Mouse (Mus musculus): ENCODE measurements around the gene Klhdc3. TPM values are rescaled to one million over a fixed set of nuclear protein-coding genes. Genes with fewer than 3 reads are reported as not detected.

The Klhdc3 gene
- polyA plus RNA-seq, 1 experiment from 2014 or later = 152 TPM

DNA sequence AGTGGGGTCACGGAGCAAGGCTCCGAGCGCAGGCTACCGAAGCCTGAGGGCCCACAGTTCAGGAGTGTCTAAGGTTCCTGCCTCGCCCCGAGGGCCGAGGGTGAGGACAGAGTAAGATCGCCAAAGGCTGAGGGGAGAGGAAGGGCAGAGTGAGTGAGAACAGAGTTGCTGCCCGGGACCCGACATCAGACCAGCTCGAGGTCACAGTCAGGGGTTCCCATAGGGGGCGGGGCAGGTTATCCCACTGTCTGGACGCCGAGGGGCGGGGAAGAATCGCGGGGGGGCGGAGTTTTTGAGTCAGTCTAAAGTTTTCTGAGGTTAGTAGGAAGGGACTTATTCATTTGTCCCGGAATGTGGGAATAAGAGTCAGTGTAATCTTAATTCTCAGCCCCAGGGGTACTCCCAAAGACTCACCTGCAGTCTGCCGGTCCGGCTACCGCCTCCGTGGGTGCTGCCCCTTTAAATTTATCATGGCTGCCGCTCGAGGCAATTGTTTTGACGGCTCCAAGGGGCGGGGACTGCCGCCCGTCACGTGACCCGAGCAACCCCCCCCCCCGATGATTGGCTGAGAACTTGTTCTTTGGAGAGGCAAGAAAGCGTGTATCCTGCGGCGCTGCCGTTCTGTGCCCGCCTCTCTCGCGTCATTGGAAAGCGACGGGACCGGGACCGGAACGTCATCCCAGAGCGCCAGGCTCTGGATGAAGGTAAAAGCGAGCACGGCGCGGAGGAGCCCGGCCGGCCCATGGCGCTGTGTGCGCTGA lies 35.0 kb downstream of the Klhdc3 start, which contains the start of the genes Klc4 and Mrpl2:
TSS of gene Klc4 (minus strand) at position 462 of the 761 bp plus-strand sequence.
TSS of gene Mrpl2 (plus strand) at position 669 of the 761 bp plus-strand sequence.
- peak within 1 kb of the TSS; percentile 89 for H3K4me3 ChIP-seq
- H3K27ac ChIP-seq = peak within 1 kb of the TSS; percentile 93
- no peaks in the 10 kb centered on the region for H3K27me3 ChIP-seq (ENCODE audit: insufficient read depth, poor library complexity, severe bottlenecking)
- peaks cover 31% of the 10 kb centered on the region for H3K36me3 ChIP-seq
- peaks cover 36% of the 10 kb centered on the region for H3K4me1 ChIP-seq
- under 1% methylated on average over 53 of the region's 53 CpGs for WGBS
- peak; percentile 99 for DNase-seq (ENCODE audit: low spot score)
- no peaks in the 10 kb centered on the region for H3K9me3 ChIP-seq

DNA sequence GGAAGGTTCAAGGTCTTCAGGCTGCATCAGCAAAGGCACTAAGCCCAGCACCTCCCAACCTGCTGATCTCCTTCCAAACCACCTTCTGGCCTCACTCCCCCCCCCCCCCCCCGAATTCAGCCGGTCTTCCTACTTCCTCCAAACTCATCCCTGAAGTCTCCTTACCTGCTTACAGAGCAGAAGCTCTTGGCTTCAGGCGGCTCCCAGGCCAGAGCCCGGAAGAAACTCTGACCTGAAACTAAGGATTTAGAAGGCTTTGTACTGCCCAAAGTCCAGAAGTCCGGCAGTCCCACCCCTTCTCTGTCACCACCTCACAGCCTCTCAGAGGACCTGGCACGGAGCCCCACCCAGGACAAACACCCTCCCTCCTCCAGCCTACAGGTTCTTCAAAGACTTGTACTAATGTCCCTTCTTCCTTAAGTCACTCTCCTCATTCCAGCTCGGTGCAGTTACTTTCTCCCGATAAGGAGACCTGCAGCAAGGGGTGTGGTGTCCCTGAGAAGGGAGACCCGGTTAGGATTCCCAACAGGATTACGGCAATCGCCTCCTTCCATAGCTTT lies 35.7 kb downstream of the Klhdc3 start:
- Histone ChIP-seq H3K4me3 (peak overlapping the region; percentile 89), H3K27ac (peak overlapping the region; percentile 93), H3K4me1 (peaks cover 30% of the 10 kb centered on the region), H3K36me3 (peaks cover 38% of the 10 kb centered on the region), H3K27me3 (ENCODE audit: insufficient read depth, poor library complexity, severe bottlenecking) (no peaks in the 10 kb centered on the region), H3K9me3 (no peaks in the 10 kb centered on the region)
- no peak for DNase-seq (ENCODE audit: low spot score)
- WGBS = 9% methylated on average over 11 of the region's 11 CpGs

DNA sequence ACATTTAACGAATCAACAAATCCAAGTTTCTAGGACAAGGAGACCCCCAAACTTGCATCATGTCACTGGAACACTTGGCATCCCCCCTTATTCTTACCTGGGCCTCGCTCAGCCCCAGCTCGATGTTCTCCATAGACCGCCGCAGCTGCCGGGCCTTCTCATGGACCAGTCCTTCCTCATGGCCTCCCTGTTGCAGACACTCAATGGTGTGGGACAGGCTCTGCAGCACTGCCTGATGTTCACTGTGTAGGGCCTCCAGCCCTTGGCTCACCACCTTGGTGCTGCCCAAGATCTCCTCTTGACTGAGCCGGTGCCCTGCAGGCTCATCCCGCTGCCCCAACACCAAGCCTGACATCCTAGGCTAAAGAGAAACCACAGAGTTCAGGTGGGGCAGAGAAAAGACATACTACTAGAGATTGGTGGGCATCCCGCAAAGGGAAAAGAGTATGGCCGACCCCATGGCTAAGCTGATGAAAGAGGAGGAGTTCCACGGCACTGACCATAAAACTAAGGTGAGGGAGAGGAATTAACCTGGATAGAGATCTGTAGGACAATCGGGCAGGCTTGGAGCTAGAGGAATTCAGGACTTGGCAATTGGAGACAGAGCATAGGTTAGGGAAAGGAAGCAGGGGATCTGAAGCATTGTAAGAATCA lies 36.4 kb downstream of the Klhdc3 start:
- H3K4me3 ChIP-seq = peak overlapping the region; percentile 89
- DNase-seq (ENCODE audit: low spot score) = no peak
- H3K27me3 ChIP-seq (ENCODE audit: insufficient read depth, poor library complexity, severe bottlenecking) = no peaks in the 10 kb centered on the region
- peaks cover 43% of the 10 kb centered on the region for H3K36me3 ChIP-seq
- peak overlapping the region; percentile 93; the same call in 1 of the 2 replicates for H3K27ac ChIP-seq
- 84% methylated on average over 12 of the region's 12 CpGs for WGBS
- H3K4me1 ChIP-seq = peaks cover 22% of the 10 kb centered on the region
- H3K9me3 ChIP-seq = no peaks in the 10 kb centered on the region

DNA sequence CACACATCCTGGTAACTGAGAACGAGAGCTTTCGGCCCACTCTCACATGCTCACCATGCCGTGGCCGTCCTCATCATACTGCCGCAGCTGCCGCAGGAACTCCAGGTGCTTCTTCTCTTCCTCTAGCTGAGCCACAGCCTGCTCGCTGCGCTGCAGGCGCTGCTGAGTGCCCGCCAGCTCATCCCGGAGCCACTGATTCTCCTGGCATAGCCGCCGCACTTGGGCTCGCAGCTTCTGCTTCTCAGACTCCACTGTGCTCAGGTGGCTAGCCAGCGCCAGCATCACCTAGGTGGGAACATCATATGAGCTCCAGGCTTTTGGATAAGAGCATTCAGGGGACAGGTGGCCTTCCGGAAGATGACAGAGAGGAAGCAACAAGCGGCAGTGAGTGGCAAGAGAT lies 38.7 kb downstream of the Klhdc3 start:
- Histone ChIP-seq H3K27ac (no peak overlapping the region), H3K4me3 (no peak overlapping the region), H3K36me3 (peaks cover 36% of the 10 kb centered on the region), H3K9me3 (no peaks in the 10 kb centered on the region), H3K4me1 (peaks cover 19% of the 10 kb centered on the region), H3K27me3 (ENCODE audit: insufficient read depth, poor library complexity, severe bottlenecking) (no peaks in the 10 kb centered on the region)
- no peak for DNase-seq (ENCODE audit: low spot score)
- WGBS = 87% methylated on average over 17 of the region's 17 CpGs

DNA sequence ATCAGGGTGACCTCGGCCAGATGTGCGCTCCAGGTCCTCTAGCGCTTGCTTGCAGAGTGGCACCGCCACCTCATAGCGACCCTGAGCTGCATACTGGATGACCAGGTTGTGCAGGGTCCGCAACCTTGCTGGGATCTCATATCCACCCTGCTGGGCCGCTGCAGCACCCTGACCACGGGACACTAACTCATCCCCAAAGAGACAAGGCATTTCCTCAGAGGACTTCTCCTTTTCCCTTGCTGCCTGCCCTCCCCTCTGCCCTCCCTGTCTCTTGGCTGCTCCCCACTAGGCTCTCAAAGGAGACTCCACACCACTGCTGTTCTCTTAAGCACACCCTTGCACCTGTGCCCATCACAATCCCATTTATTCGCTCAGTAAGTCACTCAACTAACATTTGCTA lies 40.8 kb downstream of the Klhdc3 start:
- DNase-seq (ENCODE audit: low spot score) = no peak
- H3K4me1 ChIP-seq = peaks cover 29% of the 10 kb centered on the region
- H3K36me3 ChIP-seq = peaks cover 50% of the 10 kb centered on the region
- H3K9me3 ChIP-seq = no peaks in the 10 kb centered on the region
- 80% methylated on average over 9 of the region's 9 CpGs for WGBS
- no peak overlapping the region for H3K4me3 ChIP-seq
- H3K27me3 ChIP-seq (ENCODE audit: insufficient read depth, poor library complexity, severe bottlenecking) = no peaks in the 10 kb centered on the region
- no peak overlapping the region for H3K27ac ChIP-seq

DNA sequence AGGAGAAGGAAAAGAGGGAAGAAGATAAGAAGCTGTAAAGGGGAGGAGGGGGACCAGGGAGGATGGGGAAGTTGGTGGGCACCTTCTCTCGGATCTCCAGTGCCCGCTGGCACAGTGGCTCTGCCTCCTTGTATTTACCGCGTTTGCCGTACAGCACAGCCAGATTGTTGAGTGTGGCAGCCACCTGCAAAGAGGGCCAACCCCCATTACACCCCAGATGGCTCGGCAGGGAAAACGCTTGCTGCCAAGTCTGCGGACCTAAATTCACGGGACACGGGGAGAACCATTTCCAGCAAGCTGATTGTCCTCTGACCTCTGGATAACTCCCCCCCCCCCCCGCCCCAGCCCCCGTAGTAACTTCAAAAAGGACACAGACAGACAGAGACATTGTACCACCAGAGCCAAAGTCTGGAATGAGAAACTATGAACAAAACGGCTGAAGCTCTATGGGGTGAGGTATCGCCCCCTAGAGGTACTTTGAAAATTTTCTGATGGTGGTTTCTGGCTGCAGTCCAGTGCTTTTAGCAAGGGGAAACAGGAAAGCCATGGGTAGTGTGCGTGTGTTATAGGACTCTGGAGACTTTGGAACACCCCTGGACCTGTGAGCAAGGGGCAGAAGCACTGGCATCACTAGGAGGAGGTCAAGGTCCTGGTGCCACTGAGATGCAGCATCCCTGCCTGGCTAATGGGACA lies 43.7 kb downstream of the Klhdc3 start:
- no peak for DNase-seq (ENCODE audit: low spot score)
- Histone ChIP-seq H3K4me3 (peak overlapping the region; percentile 38), H3K4me1 (peaks cover 21% of the 10 kb centered on the region), H3K27me3 (ENCODE audit: insufficient read depth, poor library complexity, severe bottlenecking) (no peaks in the 10 kb centered on the region), H3K36me3 (peaks cover 62% of the 10 kb centered on the region), H3K9me3 (no peaks in the 10 kb centered on the region), H3K27ac (peak overlapping the region; percentile 44; the same call in 1 of the 2 replicates)
- 34% methylated on average over 15 of the region's 15 CpGs for WGBS

DNA sequence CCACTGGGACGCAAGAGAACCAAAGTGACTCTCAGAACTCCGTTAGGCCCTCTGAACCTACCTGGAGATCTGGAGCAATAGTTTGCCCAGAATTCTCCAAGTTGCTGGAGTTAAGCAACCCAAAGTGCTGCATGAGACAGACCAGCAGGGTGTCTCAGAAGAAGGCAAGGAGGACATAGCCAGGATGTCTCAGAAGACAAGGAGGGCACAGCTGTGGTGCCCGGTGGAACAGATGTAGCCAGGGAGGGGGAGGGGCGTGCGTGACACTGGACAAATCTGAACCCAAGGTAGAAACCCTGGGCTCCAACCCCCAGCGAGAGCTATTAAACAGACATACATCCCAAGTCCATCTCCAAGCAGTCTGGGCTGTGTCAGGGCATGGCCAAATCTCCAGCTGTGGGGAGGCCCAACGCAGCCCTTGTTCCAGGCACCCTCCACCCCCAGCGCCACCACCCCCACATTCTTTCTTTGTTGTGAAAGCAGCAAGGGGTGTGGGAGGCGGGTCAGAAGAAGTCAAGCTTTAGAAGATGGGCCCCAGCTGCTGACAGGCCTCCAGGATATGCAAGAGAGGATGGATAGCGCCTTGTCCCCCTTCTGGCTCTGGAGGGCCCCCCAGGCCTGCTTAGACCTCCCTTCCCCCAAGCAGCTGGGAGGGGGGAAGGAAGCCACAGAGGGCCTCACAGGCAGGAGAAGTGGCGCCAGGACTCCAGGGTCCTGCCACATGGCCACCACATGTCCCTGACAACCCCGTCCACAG lies 50.9 kb downstream of the Klhdc3 start:
- Histone ChIP-seq H3K4me1 (peaks cover 56% of the 10 kb centered on the region), H3K36me3 (peaks cover 21% of the 10 kb centered on the region; the same call in 1 of the 2 replicates), H3K27me3 (ENCODE audit: insufficient read depth, poor library complexity, severe bottlenecking) (no peaks in the 10 kb centered on the region), H3K27ac (peak overlapping the region; percentile 96), H3K9me3 (no peaks in the 10 kb centered on the region), H3K4me3 (peak overlapping the region; percentile 97)
- DNase-seq (ENCODE audit: low spot score) = peak; percentile 89
- 6% methylated on average over 12 of the region's 12 CpGs for WGBS

DNA sequence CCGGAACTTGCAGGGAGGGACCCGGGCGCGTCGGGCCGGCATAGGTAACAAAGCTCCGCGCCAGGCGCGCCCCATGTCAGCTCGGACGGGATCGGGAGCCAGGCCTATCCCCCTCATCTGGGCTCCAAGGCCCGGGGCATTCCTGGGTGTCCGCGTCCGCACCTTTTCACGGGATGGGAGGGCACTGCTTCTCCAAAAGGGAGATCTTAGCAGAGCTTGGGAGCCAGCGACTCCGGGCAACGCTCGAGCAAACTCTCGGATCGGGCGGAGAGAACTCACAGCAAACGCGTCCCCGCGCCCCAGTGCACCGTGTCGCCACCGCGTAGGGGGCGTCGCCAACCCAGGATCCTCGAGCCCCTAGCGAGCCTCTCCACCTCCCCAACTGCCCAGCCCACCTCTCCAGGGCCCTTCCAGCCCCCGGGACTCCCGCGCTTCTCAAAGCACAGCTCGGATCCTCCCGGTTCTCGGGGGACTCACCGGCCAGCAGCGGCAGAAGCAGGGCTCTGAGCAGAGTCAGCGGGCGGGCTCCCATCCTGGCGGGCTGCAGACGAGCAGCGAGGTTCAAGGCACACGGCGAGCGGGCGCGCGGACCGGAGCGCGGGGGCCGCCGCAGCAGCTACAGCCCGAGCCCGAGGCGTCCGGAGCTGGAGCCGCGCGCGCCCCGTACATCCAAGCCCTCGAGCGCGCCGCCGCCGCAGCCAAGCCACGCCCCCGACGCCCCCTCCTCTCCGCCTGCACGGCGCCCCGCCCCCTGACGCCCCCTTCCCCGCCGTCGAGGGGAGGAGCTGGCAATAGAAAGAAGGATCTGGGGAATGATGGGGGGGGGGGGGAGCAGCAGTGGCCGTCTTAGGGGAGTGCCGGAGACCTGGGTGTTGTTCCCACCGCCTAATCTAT lies 51.7 kb downstream of the Klhdc3 start, which contains the start of gene Ptk7:
TSS of gene Ptk7 (minus strand) at position 714 of the 894 bp plus-strand sequence.
- peak; percentile 93 for DNase-seq (ENCODE audit: low spot score)
- H3K4me3 ChIP-seq = peak within 1 kb of the TSS; percentile 97
- no peaks in the 10 kb centered on the region for H3K27me3 ChIP-seq (ENCODE audit: insufficient read depth, poor library complexity, severe bottlenecking)
- peaks cover 65% of the 10 kb centered on the region for H3K4me1 ChIP-seq
- under 1% methylated on average over 79 of the region's 90 CpGs for WGBS
- peaks cover 20% of the 10 kb centered on the region; the same call in 1 of the 2 replicates for H3K36me3 ChIP-seq
- peak within 1 kb of the TSS; percentile 96 for H3K27ac ChIP-seq
- no peaks in the 10 kb centered on the region for H3K9me3 ChIP-seq

DNA sequence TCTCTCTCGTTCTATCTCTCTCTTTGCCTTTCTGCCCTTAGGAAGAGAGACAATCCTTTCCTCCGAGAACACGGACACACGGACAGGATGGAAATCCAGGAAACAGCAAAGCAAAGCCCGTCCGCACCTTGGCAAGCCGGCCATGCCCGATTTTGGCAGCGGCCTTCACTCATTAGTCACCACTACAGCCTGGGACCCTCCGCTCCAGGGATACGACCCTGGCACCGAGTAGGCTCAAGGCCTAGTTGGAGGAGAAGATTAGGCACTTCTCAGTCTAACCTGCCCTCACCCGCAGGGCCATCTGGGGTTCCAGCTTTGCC lies 52.3 kb downstream of the Klhdc3 start:
- Histone ChIP-seq H3K4me1 (peaks cover 71% of the 10 kb centered on the region), H3K4me3 (peak overlapping the region; percentile 97), H3K27me3 (ENCODE audit: insufficient read depth, poor library complexity, severe bottlenecking) (no peaks in the 10 kb centered on the region), H3K36me3 (peaks cover 19% of the 10 kb centered on the region; the same call in 1 of the 2 replicates), H3K9me3 (no peaks in the 10 kb centered on the region), H3K27ac (peak overlapping the region; percentile 96)
- WGBS = under 1% methylated on average over 13 of the region's 13 CpGs
- DNase-seq (ENCODE audit: low spot score) = no peak

DNA sequence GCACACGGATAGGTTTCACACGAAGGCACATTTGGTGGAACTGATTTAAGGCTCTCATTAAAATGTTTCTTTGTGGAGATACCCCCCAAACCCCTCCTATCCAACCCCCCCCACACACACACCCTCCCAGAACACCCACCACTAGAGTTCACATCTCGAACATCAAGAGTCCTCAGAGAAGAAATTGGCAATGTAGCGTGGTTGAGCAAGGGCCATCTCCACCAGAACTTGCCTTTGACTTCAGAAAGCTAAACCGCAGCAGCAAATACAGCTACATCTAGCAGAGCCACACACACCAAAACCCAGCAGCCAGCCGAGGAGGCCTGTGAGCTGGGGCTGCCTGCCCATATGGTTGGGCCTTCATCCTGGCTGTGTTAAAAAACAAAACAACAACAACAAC lies 53.3 kb downstream of the Klhdc3 start:
- Histone ChIP-seq H3K4me3 (peak overlapping the region; percentile 97), H3K4me1 (peaks cover 81% of the 10 kb centered on the region), H3K36me3 (peaks cover 9% of the 10 kb centered on the region; the same call in 1 of the 2 replicates), H3K27ac (peak overlapping the region; percentile 96), H3K27me3 (ENCODE audit: insufficient read depth, poor library complexity, severe bottlenecking) (no peaks in the 10 kb centered on the region), H3K9me3 (no peaks in the 10 kb centered on the region)
- WGBS = 54% methylated on average over 6 of the region's 6 CpGs
- no peak for DNase-seq (ENCODE audit: low spot score)

DNA sequence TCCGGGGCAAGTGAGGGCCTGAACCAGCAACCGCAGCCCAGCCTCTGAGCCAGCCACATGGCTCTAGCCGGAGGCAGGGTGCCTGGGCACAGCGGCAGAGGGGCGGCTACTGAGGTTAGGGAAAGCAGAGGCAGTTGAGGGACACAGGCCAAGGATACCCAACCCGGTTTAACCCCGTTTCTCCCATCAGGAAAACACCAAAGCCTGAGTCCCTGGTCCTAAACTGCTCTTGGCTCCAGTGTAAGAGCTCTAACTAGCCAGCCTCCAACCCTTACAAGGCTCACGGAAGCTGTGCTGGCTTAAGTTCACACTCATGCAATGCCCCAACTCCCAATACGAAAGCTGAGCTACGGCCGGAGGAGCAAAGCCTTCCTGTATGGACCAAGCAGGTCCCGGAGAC lies 56.1 kb downstream of the Klhdc3 start:
- no peaks in the 10 kb centered on the region for H3K27me3 ChIP-seq (ENCODE audit: insufficient read depth, poor library complexity, severe bottlenecking)

More for the DNA sequence above, 56.1 kb downstream of the Klhdc3 start:
- Histone ChIP-seq H3K4me3 (peak overlapping the region; percentile 44), H3K9me3 (no peaks in the 10 kb centered on the region), H3K36me3 (no peaks in the 10 kb centered on the region), H3K27ac (peak overlapping the region; percentile 88), H3K4me1 (peaks cover 89% of the 10 kb centered on the region)
- DNase-seq (ENCODE audit: low spot score) = no peak
- 53% methylated on average over 12 of the region's 12 CpGs for WGBS
